Mouse (Mus musculus) gastrocnemius, adult 18-20 months (tissue): ENCODE measurements at regions not wholly inside any gene's neighbourhood (a gene's known extent, or its start where the extent isn't known, plus 50 kb on each side); places are given as distances from the start of the nearest gene placed in this dataset.
A peak's percentile ranks its signal among the peaks of the same experiment; 100 is the strongest.

Source experiments
- DNase-seq: peaks from one replicate; pipeline ENCODE4 v3.0.0; 2021; ENCODE audit warnings: low spot score

DNA sequence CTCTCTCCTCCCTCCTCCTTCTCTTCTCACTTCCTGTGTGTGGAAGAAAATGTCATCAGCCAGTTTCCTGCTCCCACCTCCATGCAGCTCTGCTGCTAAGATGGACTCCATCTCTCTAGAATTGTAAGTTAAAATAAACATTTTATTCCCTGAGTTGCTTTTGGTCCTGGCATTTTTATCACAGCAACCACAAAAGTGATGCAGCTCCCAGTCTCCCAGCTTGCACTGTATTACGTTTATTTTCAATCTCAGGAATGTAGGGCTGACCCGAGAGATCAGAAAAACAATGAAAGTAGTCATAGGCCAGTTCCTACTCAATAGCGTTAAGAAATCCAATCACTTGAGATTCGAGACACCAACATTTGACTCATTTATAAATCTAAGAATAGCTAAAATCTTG lies 106.0 kb upstream of the 1700056E22Rik start:
- DNase-seq, result no peak

DNA sequence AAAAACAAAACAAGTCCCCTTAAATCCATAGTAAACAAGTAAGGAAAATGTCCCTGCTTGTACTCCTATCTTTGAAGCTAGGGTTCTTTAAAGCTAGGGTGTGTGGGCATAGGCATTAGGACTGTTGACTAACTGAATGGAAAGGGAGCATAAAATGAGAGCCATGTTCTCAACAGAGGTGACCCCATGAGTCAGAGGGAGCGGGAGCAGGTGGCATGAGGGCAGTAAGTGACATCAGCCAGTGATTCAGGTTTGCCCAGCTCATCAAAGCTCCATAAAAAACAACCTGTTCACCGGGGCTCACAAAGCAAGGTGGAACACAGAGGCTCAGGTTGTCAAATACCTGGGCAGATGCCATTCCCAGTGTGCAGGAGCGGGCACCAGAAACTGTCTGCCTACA lies 104.6 kb upstream of the 1700056E22Rik start:
- no peak for DNase-seq

DNA sequence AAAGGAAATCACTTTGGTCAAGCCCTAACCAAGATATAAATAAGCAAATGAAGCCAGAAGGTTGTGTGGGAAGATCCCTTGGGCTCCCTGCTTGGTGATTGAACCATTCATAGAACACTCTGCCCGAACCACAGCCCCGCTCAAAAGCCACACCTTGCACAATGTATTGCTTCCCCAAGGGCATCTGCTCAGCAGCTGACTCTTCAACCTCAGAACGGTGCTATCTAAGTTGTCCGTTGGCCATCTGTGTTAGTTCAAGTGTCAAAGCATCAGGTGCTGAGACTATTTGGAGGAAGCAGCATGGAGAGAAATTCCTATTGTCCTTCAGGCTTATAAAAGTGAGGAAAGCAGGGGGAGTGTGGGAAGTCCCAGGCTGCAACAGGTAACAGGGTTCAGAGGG lies 96.8 kb upstream of the 1700056E22Rik start:
- no peak for DNase-seq

DNA sequence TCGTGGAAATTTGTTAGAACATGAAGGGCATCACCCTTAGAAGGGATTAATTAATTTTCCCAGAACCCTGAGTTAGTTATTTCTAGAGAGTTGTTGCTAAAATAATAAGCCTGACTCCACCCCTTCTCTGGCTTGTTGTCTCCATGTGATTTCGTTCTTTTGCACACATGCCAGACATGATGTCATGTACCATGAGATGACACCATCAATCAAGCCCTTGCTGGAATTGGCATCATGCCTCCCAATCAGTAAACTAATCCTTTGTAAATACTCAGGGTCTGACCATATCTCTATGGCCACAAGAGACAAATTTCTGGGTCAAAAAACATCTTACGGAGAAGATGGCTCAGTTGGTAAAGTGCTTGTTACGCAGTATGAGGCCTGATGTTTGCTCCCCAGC lies 93.2 kb upstream of the 1700056E22Rik start:
- peak; percentile 44 for DNase-seq

DNA sequence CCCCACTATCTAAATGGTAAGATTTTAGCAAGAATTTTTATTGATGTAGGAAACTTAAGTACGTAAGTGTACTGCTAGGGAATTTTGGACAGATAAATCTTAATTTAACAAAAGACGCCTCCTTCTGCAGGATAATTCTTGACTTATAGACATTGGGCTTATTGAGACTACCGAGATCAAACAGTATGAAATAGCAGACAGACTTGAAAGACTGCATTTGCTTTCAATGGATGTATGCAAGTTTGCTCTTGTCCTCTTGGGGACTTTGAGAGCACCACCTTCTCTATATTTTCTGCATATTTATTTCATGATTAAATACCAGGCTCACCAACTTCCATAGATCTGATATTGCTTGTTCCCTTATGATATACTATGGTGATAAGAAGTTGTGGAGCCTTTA lies 92.8 kb upstream of the 1700056E22Rik start:
- no peak for DNase-seq
